Mouse (Mus musculus): Measurements from ENCODE around the gene Gm10337. TPM values are rescaled to one million over a fixed set of nuclear protein-coding genes. Genes with fewer than 3 reads are reported as not detected.

The Gm10337 gene
- polyA plus RNA-seq, 1 experiment from 2014 or later, result not detected

- DNase-seq (ENCODE audit: low spot score), result no peak
- 97% methylated on average over 5 of the region's 5 CpGs for WGBS
- peaks cover 75% of the 10 kb centered on the region for H3K36me3 ChIP-seq
These were observed 49.1 kb downstream of the Gm10337 start for GRCm38 (mm10) chr15:102552599-102552998.

More at GRCm38 (mm10) chr15:102552599-102552998, 49.1 kb downstream of the Gm10337 start:
- H3K4me3 ChIP-seq, result no peak overlapping the region
- no peaks in the 10 kb centered on the region for H3K9me3 ChIP-seq
- H3K27ac ChIP-seq, result no peak overlapping the region
- no peaks in the 10 kb centered on the region for H3K4me1 ChIP-seq
- H3K27me3 ChIP-seq (ENCODE audit: insufficient read depth, poor library complexity, severe bottlenecking), result no peaks in the 10 kb centered on the region

Other genes with a start within 250 kb of the Gm10337 start
- gene Rarg, start 246.2 kb upstream of the Gm10337 start, polyA plus RNA-seq (2016; fragmentation: Nextera tagmentation; extraction: Ambion mirVana), result 11.3 and 17.3 TPM in 2 replicates
- gene Gm9918, start 233.2 kb upstream of the Gm10337 start, polyA plus RNA-seq (2016; fragmentation: Nextera tagmentation; extraction: Ambion mirVana), result 0.23 TPM in 1 of 2 replicates, not detected in the other
- 55.7 and 63.4 TPM in 2 replicates for gene Mfsd5, start 224.3 kb upstream of the Gm10337 start, polyA plus RNA-seq (2016; fragmentation: Nextera tagmentation; extraction: Ambion mirVana)
- 35.8 and 40.9 TPM in 2 replicates for gene Espl1, start 207.5 kb upstream of the Gm10337 start, polyA plus RNA-seq (2016; fragmentation: Nextera tagmentation; extraction: Ambion mirVana)
- gene Pfdn5, start 177.6 kb upstream of the Gm10337 start, polyA plus RNA-seq (2016; fragmentation: Nextera tagmentation; extraction: Ambion mirVana), result 260 and 282 TPM in 2 replicates
- 80.5 and 94.3 TPM in 2 replicates for gene Myg1, start 172.0 kb upstream of the Gm10337 start, polyA plus RNA-seq (2016; fragmentation: Nextera tagmentation; extraction: Ambion mirVana)
- gene Aaas, start 153.0 kb upstream of the Gm10337 start, polyA plus RNA-seq (2016; fragmentation: Nextera tagmentation; extraction: Ambion mirVana), result 87.7 and 96.4 TPM in 2 replicates
- gene Sp7, start 136.5 kb upstream of the Gm10337 start, polyA plus RNA-seq (2016; fragmentation: Nextera tagmentation; extraction: Ambion mirVana), result 0.37 and 1.5 TPM in 2 replicates
- 5.7 and 7.6 TPM in 2 replicates for gene Sp1, start 97.6 kb upstream of the Gm10337 start, polyA plus RNA-seq (2016; fragmentation: Nextera tagmentation; extraction: Ambion mirVana)
- 1.6 and 2.4 TPM in 2 replicates for gene Amhr2, start 58.4 kb upstream of the Gm10337 start, polyA plus RNA-seq (2016; fragmentation: Nextera tagmentation; extraction: Ambion mirVana)
- gene Prr13, start 44.7 kb upstream of the Gm10337 start, polyA plus RNA-seq (2016; fragmentation: Nextera tagmentation; extraction: Ambion mirVana), result 82.8 and 101 TPM in 2 replicates
- gene Pcbp2, start 33.2 kb upstream of the Gm10337 start, polyA plus RNA-seq (2016; fragmentation: Nextera tagmentation; extraction: Ambion mirVana), result 143 and 183 TPM in 2 replicates
- gene Map3k12, start 13.3 kb downstream of the Gm10337 start, polyA plus RNA-seq (2016; fragmentation: Nextera tagmentation; extraction: Ambion mirVana), result 17.9 and 19.7 TPM in 2 replicates
- gene Tarbp2, start 14.5 kb downstream of the Gm10337 start, polyA plus RNA-seq (2016; fragmentation: Nextera tagmentation; extraction: Ambion mirVana), result 127 and 140 TPM in 2 replicates
- gene Npff, start 21.2 kb downstream of the Gm10337 start, polyA plus RNA-seq (2016; fragmentation: Nextera tagmentation; extraction: Ambion mirVana), result 0.88 and 0.99 TPM in 2 replicates
- gene Gm28047, start 121.3 kb downstream of the Gm10337 start, polyA plus RNA-seq (2016; fragmentation: Nextera tagmentation; extraction: Ambion mirVana), result 0.42 TPM in 1 of 2 replicates, not detected in the other
- gene Atf7, start 121.7 kb downstream of the Gm10337 start, polyA plus RNA-seq (2016; fragmentation: Nextera tagmentation; extraction: Ambion mirVana), result 24.3 and 26.6 TPM in 2 replicates
- 64.8 and 67.3 TPM in 2 replicates for gene Atp5g2, start 168.6 kb downstream of the Gm10337 start, polyA plus RNA-seq (2016; fragmentation: Nextera tagmentation; extraction: Ambion mirVana)
- 34.2 and 39.2 TPM in 2 replicates for gene Calcoco1, start 218.5 kb downstream of the Gm10337 start, polyA plus RNA-seq (2016; fragmentation: Nextera tagmentation; extraction: Ambion mirVana)